Mouse (Mus musculus) adrenal gland, postnatal 4 days (tissue): ENCODE results near the gene Adap1. TPM values are rescaled to one million over a fixed set of nuclear protein-coding genes. Genes with fewer than 3 reads are reported as not detected.

ENCODE experiments used
- DNase-seq, 2 experiments: peaks; one replicate each; pipeline ENCODE4 v3.0.0; 2021 to 2022; ENCODE audit warnings: low spot score in 2 of 2, mixed read lengths in 2 of 2
- total RNA-seq, 2 experiments: library from RNA; stranded (reverse); gene quantifications; 2 replicates each; pipeline ENCODE4 v1.2.3; 2021

Gene Adap1
- total RNA-seq, 2 experiments from 2014 or later = 6.2 to 8.0 TPM

DNA sequence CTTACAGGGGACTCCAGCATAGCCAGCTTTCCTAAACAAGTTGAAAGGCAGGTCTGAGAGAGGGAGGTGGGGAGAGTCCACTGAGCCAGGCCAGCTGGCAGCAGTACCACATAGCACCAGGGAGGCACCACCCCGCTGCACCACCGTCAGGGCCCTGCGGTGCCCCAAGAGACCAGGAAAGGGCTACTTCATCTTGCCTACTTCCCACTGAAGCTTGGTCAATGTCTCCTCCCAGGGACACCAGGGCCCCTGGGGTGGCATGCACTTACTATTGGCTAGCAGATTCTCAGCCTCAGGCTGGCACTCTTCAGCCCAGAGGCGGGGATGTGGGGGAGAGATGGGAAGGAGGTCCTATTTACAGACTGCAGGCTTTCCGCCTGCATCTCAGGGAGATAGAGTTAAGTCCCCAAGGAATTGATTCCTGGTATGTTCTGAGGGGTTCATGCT lies 1.4 kb downstream of the Adap1 start:
- no peak for DNase-seq

DNA sequence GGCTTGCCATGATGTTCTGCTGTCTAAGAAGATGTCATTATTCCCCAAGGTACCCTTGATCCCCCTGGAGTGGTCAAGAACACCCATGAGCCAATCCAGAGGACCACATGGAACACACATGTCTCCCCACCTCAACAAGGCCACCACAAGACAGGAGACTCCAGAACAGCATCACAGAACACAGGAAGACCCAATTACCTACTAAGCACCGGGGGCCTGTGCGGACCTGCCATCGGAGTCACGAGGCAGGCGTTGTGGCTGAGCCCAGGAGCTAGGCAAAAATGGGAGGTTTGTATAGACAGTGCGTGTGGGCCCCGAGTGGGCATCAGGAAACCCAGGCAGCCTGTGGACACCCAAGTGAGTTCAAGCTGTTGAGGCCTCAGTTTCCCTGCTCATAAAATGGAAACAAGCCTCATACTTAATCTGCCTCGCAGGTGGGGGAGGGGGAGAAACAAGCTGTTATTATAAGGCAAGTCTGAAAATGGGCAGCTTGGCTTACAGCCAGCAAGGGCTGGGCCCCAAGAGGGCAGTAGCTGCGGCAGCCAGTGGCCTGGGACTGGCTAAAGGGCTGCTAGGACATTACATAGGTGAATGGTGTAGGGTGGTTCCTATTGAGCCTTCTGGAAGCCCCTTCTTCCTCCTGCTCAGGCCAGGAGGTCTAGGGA lies 2.0 kb downstream of the Adap1 start:
- no peak for DNase-seq

DNA sequence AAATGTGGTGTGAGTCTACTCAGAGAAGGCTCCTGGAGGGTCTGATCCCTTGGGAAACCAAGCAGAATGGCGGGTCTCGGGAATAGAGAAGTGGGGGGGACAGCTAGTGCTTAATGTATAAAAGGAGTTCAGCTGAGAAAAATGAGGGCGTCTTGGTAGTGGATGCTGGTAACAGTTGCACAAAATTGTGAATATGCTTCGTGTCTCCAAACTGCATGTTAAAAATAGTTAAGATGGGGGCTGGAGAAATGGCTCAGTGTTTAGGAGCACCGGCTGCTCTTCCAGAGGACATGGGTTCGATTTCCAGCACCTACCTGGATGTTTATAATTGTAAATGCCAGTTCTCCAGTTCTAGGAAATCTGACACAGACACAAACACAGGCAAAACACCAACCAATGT lies 4.1 kb downstream of the Adap1 start:
- no peak for DNase-seq

DNA sequence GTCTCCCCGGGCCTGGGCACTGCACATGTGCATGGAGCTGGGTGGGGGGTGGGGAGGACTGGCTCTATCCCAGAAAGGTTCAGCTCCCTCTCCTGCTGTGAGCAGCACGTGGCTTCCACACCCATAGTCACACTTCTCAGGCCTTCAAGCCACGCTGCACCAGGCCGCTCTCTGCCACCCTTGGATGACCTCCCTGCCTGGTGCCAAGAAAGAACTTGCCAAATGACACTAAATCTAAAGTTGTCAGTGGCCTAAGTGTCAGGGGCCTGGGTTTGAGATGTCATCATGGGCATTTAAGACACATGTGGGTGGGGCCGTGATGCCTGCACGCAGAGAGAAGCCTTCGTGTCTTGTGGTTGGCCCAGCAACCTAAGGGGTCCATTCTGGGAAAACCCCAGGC lies 5.0 kb downstream of the Adap1 start:
- DNase-seq = no peak

DNA sequence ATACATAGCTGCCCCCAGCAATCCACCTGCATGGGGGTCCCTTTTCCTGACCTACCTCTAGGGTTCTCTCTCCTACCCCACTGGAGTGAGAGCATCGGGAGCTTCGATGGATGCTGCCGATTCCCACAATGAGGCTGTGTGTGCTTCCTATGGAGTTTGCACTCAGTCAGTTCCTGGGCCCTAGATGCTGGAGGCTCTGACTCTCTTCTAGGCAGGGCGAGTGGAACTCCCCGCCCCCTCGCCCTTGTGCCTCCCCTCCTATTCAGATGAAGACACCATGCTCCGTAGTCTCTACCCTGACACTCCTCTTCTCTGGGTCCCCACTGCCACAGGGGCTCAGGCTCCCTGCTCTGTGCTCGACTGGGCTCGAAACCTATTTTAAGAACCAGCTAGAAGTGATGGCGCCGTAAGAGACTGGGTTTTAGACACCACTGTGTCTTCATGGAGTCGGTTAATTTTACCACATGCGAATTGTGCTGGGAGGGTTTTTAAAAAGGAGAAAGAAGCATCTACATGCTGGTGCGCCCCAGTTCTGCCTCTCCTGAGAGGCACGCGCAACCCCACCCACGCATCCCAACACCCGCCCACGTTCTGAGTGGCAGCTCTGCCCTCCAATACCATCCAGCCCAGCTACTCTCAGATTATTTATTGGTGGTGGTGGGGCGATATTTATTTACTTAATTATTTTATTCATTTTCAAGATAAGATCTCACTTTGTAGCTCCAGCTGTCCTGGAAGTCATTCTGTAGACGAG lies 7.5 kb downstream of the Adap1 start:
- no peak for DNase-seq

DNA sequence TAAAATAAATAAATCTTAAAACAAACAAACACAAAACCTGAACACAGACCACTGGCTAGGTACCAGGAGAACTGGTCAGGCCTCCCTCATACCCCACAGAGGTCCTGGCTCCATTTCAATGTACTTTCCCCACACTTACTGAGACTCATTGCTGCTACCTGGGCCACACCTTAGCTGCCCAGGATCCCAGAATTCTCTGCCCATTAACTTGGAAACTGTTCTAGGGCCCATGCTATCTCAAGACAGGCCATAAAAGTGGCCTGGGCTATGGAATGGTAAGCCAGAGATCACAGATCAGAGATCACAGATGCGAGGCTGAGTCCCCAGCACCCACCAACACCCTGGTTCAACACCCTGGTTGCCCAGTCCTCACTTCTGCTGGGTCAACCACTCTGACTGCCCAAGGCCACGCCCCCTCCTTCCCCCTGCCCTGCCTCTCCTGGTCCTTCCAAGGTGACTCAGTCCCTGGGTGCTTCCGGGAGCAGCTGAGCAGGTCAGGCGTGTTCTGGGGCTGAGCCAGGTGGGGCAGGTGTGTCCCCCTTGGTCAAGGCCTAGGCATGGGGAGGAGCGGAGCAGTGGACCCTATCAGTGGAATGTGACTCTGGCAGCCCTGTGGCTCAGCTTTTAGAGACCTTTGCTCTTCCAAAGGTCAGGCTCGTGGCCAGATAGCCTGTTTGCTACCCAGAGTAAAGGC lies 8.3 kb downstream of the Adap1 start:
- DNase-seq = no peak

DNA sequence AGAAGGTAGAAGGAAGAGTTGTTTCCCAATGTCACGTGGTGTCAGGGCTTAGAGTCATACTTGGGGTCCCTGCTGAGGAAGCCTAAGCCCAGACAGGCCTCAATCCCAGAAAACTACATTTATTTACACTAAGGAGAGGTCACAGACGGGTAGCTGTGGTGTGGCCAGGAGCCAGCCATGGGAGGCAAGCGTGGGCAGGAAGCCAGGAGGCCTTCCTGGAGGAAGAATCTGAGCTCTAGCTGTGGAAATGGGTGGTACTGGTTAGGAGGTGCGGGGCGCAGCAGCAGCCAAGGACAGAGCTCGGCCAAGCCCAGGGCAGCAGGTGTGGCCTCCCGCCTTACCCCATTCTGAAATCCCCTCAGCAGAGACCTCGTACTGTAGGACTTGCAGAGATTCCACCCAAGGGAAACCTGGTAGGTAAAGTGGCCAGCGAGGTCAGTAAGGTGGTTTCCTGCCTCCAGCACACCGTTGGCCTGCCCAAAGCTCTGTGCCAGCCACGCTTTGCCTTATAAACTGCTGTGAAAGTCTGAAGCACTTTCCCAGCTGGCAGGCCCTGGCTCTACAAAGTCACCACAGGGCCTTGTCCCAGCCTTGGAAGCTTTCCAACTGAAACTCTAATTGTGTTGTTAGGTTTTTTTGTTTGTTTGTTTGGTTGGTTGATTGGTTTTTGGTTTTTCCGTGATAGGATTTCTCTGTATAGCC lies 10.3 kb downstream of the Adap1 start:
- DNase-seq = no peak

DNA sequence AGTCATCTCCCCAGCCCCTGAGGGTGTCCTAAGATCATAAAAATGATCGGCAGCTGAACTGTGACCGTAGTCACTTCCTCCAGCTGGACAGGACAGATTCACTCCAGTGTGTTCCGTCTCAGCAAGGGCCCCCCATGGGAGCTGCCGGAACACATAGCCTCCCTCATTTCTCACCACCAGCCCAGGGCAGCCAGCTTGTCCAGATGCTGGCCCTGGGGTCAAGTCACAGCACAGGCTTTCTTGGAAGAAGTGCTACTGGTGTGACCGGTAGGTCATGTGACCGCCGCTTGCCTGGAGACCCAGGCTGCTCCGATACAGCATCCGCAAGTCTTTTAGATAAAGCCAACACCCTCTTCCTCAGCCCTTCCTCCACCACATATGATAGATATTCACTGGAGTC lies 11.9 kb downstream of the Adap1 start:
- DNase-seq = no peak

DNA sequence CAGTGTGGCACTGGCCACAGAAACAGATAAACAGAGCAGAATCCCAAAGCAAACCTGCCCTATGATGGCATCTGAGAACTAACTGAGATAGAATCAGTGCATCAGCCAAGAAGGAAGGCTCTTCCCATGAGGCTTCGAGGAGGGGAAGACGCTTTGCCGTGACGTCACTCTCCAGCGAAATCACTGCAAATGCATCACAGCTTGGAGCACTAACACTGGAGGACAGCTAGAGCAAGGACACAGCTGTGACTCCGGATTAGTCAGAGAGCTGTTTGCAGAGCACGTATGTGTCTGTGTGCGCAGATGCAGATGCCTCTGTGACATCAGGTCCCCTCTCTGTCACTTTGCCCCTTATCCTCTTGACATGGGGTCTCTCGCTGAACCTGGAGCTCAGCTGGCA lies 13.6 kb downstream of the Adap1 start:
- DNase-seq = no peak

DNA sequence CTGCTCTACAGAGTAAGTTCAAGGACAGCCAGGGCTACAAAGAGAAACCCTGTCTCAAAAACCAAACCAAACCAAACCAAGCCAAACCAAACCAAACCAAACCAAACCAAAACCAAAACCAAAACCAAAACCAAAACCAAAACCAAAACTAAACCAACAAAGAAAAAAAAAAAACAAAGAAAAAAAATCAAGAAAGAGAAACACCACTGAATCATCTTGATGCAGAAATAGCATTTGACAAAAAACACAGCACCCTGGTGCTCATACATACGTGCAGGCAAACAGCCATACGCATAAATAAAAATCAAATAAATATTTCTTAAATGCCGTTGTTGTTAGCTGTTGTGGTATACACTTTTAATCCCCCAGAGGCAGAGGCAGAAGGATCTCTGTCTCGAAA lies 14.9 kb downstream of the Adap1 start:
- no peak for DNase-seq

DNA sequence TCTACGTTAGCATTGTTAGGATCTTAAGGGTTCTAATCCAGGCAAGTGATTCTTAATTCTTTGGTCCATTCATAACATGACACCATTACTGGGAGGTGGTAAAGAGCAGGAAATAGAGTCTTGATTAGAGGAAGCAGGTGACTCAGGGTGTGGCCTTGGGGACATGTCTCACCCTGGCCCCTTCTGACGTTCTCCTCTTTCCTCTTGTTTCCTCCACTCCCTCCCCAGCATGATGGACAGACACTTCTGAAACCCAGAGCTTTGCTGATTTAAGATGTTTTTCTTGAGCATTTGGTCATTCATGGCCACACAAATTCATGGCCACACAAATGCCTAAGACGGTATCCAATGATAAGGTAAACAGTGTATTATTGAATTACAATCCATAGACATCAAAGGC lies 15.5 kb downstream of the Adap1 start:
- no peak for DNase-seq

DNA sequence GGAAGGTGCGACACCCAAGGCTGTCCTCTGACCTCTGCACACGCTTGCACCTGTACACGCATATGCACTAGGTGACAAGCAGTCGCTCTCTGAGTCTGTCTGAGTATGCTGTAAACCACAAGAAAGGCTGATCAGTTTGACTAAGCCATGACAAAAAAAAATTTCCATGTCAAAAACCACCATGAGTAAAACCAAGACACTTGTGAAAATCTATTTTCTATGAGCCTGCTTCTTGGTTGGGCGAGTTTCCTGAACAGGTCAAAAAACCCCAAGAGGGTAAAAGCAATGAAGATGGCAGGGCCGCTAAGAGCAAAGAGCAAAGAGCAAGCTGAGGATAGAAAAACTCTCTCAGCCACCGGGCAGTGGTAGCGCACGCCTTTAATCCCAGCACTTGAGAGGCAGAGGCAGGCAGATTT lies 21.8 kb downstream of the Adap1 start:
- no peak for DNase-seq

DNA sequence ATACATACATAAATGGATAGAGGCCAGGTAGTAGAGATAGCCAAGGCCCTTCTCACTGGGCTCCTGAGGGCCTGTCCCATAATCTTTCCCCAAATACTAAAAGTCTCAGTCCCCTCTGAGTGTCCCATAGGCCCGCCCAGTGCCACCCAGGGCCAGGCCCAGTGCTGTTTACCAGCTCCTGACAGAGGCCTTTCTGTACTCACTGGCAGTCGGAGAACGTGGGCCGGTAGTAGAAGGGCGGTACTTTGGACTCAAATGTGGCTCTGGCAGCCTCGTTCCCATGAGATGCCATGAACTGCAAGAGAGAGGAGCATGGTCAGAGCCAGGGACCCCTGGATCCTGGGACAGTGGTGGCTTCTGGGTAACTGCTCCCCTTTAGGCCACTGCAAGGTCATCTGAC lies 23.3 kb downstream of the Adap1 start:
- DNase-seq = no peak

DNA sequence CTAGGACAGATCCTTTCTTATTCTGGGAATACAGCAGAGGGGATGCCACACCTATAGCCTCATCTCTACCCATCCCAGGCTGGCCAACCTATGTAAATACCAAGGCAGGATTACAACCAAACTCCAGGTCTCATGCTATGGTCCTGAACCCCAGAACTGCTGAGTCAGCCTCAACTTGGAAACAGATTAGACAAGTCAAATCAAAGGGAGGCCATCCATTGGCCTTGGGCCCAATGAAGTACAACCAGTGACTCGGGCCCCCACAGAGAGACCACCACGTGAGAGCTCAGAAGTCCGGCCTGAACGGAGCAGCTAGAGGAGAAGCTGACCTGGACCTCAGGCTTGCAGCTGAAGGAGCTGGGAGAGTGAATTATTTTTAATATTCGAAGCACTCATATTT lies 27.7 kb downstream of the Adap1 start:
- DNase-seq = no peak

DNA sequence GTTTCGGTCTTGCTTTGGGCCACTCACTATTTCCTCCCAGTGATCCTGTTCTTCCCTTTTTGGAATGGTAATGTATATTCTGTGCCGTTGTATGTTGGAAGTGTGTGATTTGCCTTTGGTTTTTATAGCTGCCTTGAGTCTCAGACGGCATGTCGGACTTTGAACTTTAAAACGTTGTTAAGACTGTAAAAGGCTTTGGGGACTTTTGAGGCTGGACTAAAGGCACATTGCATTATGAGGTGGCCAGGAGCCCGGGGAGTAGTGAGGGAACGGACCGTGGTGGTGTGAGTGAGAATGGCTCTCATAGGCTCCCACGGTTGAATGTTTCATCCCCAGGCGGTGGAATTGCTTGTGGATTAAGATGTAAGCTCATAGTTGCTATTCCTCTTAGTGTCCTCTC lies 28.3 kb downstream of the Adap1 start:
- no peak for DNase-seq

DNA sequence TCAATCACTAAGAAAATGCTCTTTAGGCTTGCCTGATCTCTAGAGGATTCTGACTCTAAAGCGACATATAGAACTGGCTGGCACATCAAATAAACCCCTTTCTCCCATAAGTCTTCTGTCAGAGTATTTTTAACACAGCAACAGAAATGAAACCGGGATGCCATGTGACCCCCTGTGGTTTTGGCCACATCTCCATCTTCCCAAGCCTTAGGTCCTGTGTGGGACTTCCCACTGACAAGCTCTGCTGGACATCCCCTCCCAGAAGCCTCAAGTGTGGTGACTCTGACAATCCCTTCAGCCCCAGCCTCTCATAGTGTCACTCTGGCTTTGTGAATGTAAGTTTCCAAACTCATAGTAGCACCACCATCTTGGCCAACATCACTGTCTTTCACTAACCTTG lies 31.3 kb downstream of the Adap1 start:
- no peak for DNase-seq

DNA sequence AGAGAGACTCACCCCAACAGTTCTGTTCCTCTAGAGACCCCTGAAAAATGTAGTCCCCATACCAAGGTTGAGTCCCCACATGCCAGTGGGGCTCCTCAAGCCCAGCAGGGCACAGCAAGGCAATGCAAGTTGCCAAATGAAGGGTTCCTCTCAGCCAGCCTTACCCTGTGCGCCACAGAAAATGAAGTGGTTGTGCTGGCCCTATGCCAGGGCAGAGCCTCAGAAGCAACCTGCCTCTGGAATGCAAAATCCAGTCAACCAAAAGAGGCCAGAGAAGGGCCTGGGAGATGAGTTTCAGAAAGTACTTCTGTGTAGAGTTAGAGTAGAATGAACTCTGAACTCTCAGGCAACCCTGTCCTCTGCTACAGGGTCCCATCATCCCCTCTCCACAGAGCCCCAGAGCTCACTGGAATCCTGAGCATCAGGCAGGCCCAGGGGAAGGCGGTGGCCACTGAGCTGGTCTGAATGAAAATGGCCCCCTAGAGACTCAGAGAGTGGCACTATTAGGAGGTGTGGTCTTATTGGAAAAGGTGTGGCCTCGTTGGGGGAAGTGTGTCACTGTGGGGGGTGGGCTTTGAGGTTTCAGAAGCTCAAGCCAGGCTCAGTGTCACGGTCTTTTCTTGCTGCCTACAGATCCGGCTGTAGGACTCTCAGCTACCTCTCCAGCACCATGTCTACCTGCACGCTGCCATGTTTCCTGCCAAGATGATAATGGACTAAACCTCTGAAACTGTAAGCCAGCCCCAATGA lies 33.4 kb downstream of the Adap1 start:
- no peak for DNase-seq

DNA sequence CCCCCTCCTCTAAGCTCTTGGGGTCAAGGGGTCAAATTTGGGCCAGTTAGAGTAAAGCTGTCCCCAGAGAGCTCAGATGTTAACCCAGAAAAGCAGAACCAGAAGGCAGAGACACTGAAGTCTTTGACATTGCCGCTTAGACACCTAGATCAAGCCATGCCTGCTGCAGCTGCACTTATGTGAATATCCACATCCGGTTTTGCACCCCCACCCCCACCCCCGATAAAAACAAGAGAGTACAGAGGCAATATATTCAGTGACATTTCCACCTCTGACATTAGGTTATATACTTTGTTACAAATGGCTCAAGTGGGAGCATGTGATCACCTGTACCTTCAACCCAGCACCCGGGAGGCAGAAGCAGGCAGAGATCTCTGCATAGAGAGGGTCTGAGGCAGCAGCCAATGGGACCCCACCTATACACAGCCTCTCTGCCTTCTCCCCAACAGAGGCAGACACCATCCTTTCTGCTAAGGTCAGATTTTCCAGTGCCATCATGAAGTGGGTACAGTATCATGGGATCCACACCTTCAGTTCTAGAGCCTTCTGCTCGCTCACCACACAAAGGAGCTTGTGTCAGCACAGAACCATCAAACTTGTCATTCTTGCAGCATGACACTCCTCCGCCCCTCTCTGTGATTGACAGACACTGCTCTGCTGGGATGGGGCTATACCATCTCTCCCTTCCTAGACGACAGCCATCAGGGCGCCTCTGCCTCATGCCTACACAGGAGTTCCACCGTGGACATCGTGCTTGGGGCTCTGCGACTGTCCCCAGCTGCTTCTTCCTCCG lies 34.8 kb downstream of the Adap1 start:
- no peak for DNase-seq

DNA sequence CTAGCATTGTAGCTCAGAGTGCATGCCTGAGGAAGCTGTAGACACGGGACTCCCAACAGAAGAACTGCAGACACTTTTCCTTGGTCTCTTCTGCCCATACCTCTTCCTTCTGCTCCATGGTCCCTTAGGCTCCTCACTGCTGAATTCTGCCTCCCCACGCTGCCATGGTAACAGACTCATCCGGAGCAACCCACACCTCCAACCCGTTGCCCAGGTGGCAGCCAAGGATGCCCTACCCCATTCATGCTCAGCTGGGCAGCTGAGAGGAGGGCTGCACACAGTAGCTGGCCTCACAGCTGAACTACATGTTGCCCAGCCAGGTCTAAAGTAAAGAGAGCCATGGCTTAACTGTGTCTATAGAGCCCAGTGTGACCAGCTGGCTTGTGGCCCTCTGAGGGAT lies 36.8 kb downstream of the Adap1 start:
- no peak for DNase-seq

DNA sequence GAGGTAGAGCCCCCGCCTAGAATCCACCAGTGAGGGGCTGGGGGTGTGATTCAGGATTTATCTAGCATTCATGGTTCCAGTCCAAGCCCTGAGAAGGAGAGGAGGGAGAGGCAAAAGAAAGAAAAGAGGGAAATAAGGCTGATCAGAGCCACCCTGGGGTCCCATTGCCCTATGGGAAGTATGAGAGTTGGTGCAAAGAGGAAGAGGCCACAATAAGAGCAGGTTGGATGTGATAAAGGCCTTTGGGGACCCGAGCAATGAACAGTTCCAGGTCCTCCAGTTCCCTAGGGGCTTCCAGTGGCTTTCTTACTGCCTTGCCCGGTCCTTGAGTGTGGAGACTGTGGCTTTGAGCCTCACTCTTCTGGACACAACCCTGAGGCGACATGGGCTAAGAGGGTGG lies 37.6 kb downstream of the Adap1 start:
- no peak for DNase-seq
